Mouse (Mus musculus): ENCODE results near the gene Zyg11b. TPM values are rescaled to one million over a fixed set of nuclear protein-coding genes. Genes with fewer than 3 reads are reported as not detected.

Gene Zyg11b
- polyA plus RNA-seq, 1 experiment: 69.6 TPM

GRCm38 (mm10) chr4:108338811-108339210, 37.9 kb upstream of the Zyg11b start:
- TF ChIP-seq CTCF (IDR thresholded peaks at IDR 0.05; ENCODE audit: insufficient read depth, low read depth, low read length) (no peak), POLR2A (IDR thresholded peaks at IDR 0.05; ENCODE audit: insufficient read depth, low read depth, low read length) (no peak)
- WGBS: 52% methylated on average over 10 of the region's 10 CpGs
- peak overlapping the region; percentile 60 for H3K27ac ChIP-seq (ENCODE audit: insufficient read depth, low read depth, low read length)
- H3K4me3 ChIP-seq (ENCODE audit: insufficient read depth, low read depth, low read length): no peak overlapping the region
- H3K4me1 ChIP-seq (ENCODE audit: control insufficient read depth, insufficient read depth, low read length): peaks cover 12% of the 10 kb centered on the region

GRCm38 (mm10) chr4:108338321-108338733, 37.4 kb upstream of the Zyg11b start:
- TF ChIP-seq CTCF (IDR thresholded peaks at IDR 0.05; ENCODE audit: insufficient read depth, low read depth, low read length): no peak
- TF ChIP-seq POLR2A (IDR thresholded peaks at IDR 0.05; ENCODE audit: insufficient read depth, low read depth, low read length): no peak
- Histone ChIP-seq H3K27ac (ENCODE audit: insufficient read depth, low read depth, low read length) (0 out of 2 replicates have a peak overlapping the region, but pooled peaks have one; percentile 2), H3K4me3 (ENCODE audit: insufficient read depth, low read depth, low read length) (no peak overlapping the region), H3K4me1 (ENCODE audit: control insufficient read depth, insufficient read depth, low read length) (peaks cover 12% of the 10 kb centered on the region)
- WGBS: 61% methylated on average over 9 of the region's 9 CpGs

GRCm38 (mm10) chr4:108337817-108338216, 36.9 kb upstream of the Zyg11b start:
- 46% methylated on average over 3 of the region's 3 CpGs for WGBS
- Histone ChIP-seq H3K4me3 (ENCODE audit: insufficient read depth, low read depth, low read length) (no peak overlapping the region), H3K27ac (ENCODE audit: insufficient read depth, low read depth, low read length) (no peak overlapping the region), H3K4me1 (ENCODE audit: control insufficient read depth, insufficient read depth, low read length) (peaks cover 12% of the 10 kb centered on the region)
- no peak for TF ChIP-seq POLR2A (IDR thresholded peaks at IDR 0.05; ENCODE audit: insufficient read depth, low read depth, low read length)
- no peak for TF ChIP-seq CTCF (IDR thresholded peaks at IDR 0.05; ENCODE audit: insufficient read depth, low read depth, low read length)

- Histone ChIP-seq H3K27ac (ENCODE audit: insufficient read depth, low read depth, low read length) (no peak overlapping the region), H3K4me1 (ENCODE audit: control insufficient read depth, insufficient read depth, low read length) (peaks cover 12% of the 10 kb centered on the region), H3K4me3 (ENCODE audit: insufficient read depth, low read depth, low read length) (no peak overlapping the region)
- TF ChIP-seq POLR2A (IDR thresholded peaks at IDR 0.05; ENCODE audit: insufficient read depth, low read depth, low read length) (no peak), CTCF (IDR thresholded peaks at IDR 0.05; ENCODE audit: insufficient read depth, low read depth, low read length) (no peak)
- 88% methylated on average over 2 of the region's 2 CpGs for WGBS
These were observed 35.9 kb upstream of the Zyg11b start for GRCm38 (mm10) chr4:108336765-108337164.

GRCm38 (mm10) chr4:108335413-108335812, 34.5 kb upstream of the Zyg11b start:
- Histone ChIP-seq H3K4me1 (ENCODE audit: control insufficient read depth, insufficient read depth, low read length) (peaks cover 12% of the 10 kb centered on the region), H3K27ac (ENCODE audit: insufficient read depth, low read depth, low read length) (no peak overlapping the region), H3K4me3 (ENCODE audit: insufficient read depth, low read depth, low read length) (no peak overlapping the region)
- TF ChIP-seq POLR2A (IDR thresholded peaks at IDR 0.05; ENCODE audit: insufficient read depth, low read depth, low read length): no peak
- no peak for TF ChIP-seq CTCF (IDR thresholded peaks at IDR 0.05; ENCODE audit: insufficient read depth, low read depth, low read length)
- WGBS: 86% methylated on average over 6 of the region's 6 CpGs

GRCm38 (mm10) chr4:108332041-108332440, 31.1 kb upstream of the Zyg11b start:
- 87% methylated on average over 9 of the region's 9 CpGs for WGBS
- no peak for TF ChIP-seq CTCF (IDR thresholded peaks at IDR 0.05; ENCODE audit: insufficient read depth, low read depth, low read length)
- no peak for TF ChIP-seq POLR2A (IDR thresholded peaks at IDR 0.05; ENCODE audit: insufficient read depth, low read depth, low read length)
- no peaks in the 10 kb centered on the region; the same call in 1 of the 2 replicates for H3K4me1 ChIP-seq (ENCODE audit: control insufficient read depth, insufficient read depth, low read length)
- H3K4me3 ChIP-seq (ENCODE audit: insufficient read depth, low read depth, low read length): no peak overlapping the region
- H3K27ac ChIP-seq (ENCODE audit: insufficient read depth, low read depth, low read length): no peak overlapping the region

- no peaks in the 10 kb centered on the region; the same call in 1 of the 2 replicates for H3K4me1 ChIP-seq (ENCODE audit: control insufficient read depth, insufficient read depth, low read length)
- WGBS: 94% methylated on average over 6 of the region's 6 CpGs
- TF ChIP-seq CTCF (IDR thresholded peaks at IDR 0.05; ENCODE audit: insufficient read depth, low read depth, low read length): no peak
- no peak overlapping the region for H3K4me3 ChIP-seq (ENCODE audit: insufficient read depth, low read depth, low read length)
- H3K27ac ChIP-seq (ENCODE audit: insufficient read depth, low read depth, low read length): no peak overlapping the region
These were observed 28.9 kb upstream of the Zyg11b start for GRCm38 (mm10) chr4:108329840-108330239.

GRCm38 (mm10) chr4:108327730-108328484, 27.0 kb upstream of the Zyg11b start, which contains the start of gene Coa7:
Gene Coa7 (plus strand): TSS chr4:108328140.
- Histone ChIP-seq H3K27ac (ENCODE audit: insufficient read depth, low read depth, low read length) (peak within 1 kb of the TSS; percentile 99), H3K4me1 (ENCODE audit: control insufficient read depth, insufficient read depth, low read length) (no peaks in the 10 kb centered on the region; the same call in 1 of the 2 replicates), H3K4me3 (ENCODE audit: insufficient read depth, low read depth, low read length) (peak within 1 kb of the TSS; percentile 99)
- TF ChIP-seq POLR2A (IDR thresholded peaks at IDR 0.05; ENCODE audit: insufficient read depth, low read depth, low read length) (peak; percentile 58), CTCF (IDR thresholded peaks at IDR 0.05; ENCODE audit: insufficient read depth, low read depth, low read length) (no peak)
- under 1% methylated on average over 45 of the region's 45 CpGs for WGBS

- 16% methylated on average over 6 of the region's 6 CpGs for WGBS
- peak overlapping the region; percentile 99; the same call in 1 of the 2 replicates for H3K27ac ChIP-seq (ENCODE audit: insufficient read depth, low read depth, low read length)
- H3K4me1 ChIP-seq (ENCODE audit: control insufficient read depth, insufficient read depth, low read length): no peaks in the 10 kb centered on the region; the same call in 1 of the 2 replicates
- TF ChIP-seq CTCF (IDR thresholded peaks at IDR 0.05; ENCODE audit: insufficient read depth, low read depth, low read length) (no peak), POLR2A (IDR thresholded peaks at IDR 0.05; ENCODE audit: insufficient read depth, low read depth, low read length) (no peak)
- H3K4me3 ChIP-seq (ENCODE audit: insufficient read depth, low read depth, low read length): no peak overlapping the region
These were observed 26.2 kb upstream of the Zyg11b start for GRCm38 (mm10) chr4:108327071-108327579.
